Mouse (Mus musculus) brain, embryonic 14.5 days (tissue): ENCODE results near the gene Ttc30a1.

Source experiments
- CTCF ChIP-seq: fragments of 200-500 bp; IDR thresholded peaks from 2 replicates; pipeline ENCODE4 v1.5.1; 2012; ENCODE audit warnings: inconsistent platforms, mild to moderate bottlenecking, moderate library complexity, borderline replicate concordance; ENCODE audit not compliant: insufficient read depth, insufficient read length; ENCODE audit errors: extremely low read depth
- POLR2A ChIP-seq: fragments of 200-500 bp; IDR thresholded peaks from 2 replicates; pipeline ENCODE4 v1.6.1; 2012; ENCODE audit warnings: mild to moderate bottlenecking, inconsistent platforms, borderline replicate concordance; ENCODE audit not compliant: poor library complexity, insufficient read depth, insufficient read length, severe bottlenecking; ENCODE audit errors: extremely low read depth

GRCm38 (mm10) chr2:76016890-76017289, 35.1 kb upstream of the Ttc30a1 start:
- TF ChIP-seq POLR2A, result no peak
- TF ChIP-seq CTCF, result no peak
